Mouse (Mus musculus): Measurements from ENCODE around the gene Scg5. TPM values are rescaled to one million over a fixed set of nuclear protein-coding genes. Genes with fewer than 3 reads are reported as not detected.

Gene Scg5
- polyA plus RNA-seq, 1 experiment from 2014 or later: 0.30 TPM

- H3K9me3 ChIP-seq (ENCODE audit: low read depth, low read length): no peaks in the 10 kb centered on the region
- ATAC-seq (ENCODE audit: insufficient read depth): no peak
- H3K4me2 ChIP-seq: no peak overlapping the region
- 0% methylated on average over 2 of the region's 2 CpGs for WGBS
- DNase-seq: peak; percentile 81
- H3K27ac ChIP-seq (ENCODE audit: low read depth): no peak overlapping the region
- H3K4me1 ChIP-seq (ENCODE audit: insufficient read depth): no peaks in the 10 kb centered on the region
- no peak overlapping the region for H3K9ac ChIP-seq
- peak; percentile 86 for TF ChIP-seq CTCF (IDR thresholded peaks at IDR 0.05; ENCODE audit: low read depth)
- H3K27me3 ChIP-seq (ENCODE audit: insufficient read depth, low read length): no peaks in the 10 kb centered on the region
- no peak overlapping the region for H3K4me3 ChIP-seq (ENCODE audit: low read depth, low read length)
- no peaks in the 10 kb centered on the region for H3K36me3 ChIP-seq (ENCODE audit: insufficient read depth)
These were observed 5.0 kb downstream of the Scg5 start for GRCm38 (mm10) chr2:113823909-113824308.

DNA sequence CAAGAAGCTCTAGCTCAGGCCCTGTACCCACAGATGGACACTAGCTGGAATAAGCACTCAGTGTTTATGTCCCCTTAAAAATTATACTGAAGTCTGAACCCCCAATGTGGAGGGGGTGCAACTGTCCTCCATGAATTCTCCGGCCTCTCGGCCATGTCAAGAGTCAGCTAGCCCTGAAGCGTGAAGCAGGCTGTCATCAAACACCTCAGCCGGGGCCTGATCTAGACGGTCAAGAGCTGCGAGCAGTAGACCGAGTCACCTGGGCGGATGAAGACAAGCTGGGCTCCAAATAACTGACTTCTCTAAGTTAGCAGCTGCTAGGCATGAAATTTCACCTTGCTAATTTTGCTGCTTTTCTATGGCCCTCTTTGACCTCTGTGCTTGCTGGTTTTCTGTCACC is 6.6 kb downstream of the Scg5 start:
- WGBS: 88% methylated on average over 8 of the region's 8 CpGs
- no peak overlapping the region for H3K9ac ChIP-seq
- DNase-seq: no peak
- no peak overlapping the region for H3K4me3 ChIP-seq (ENCODE audit: low read depth, low read length)
- no peaks in the 10 kb centered on the region for H3K36me3 ChIP-seq (ENCODE audit: insufficient read depth)
- H3K27ac ChIP-seq (ENCODE audit: low read depth): no peak overlapping the region
- no peak for ATAC-seq (ENCODE audit: insufficient read depth)
- no peaks in the 10 kb centered on the region for H3K9me3 ChIP-seq (ENCODE audit: low read depth, low read length)
- no peaks in the 10 kb centered on the region for H3K4me1 ChIP-seq (ENCODE audit: insufficient read depth)
- H3K4me2 ChIP-seq: no peak overlapping the region
- TF ChIP-seq CTCF (IDR thresholded peaks at IDR 0.05; ENCODE audit: low read depth): no peak
- no peaks in the 10 kb centered on the region for H3K27me3 ChIP-seq (ENCODE audit: insufficient read depth, low read length)

- DNase-seq (no peak), ATAC-seq (ENCODE audit: insufficient read depth) (no peak)
- Histone ChIP-seq H3K9ac (no peak overlapping the region), H3K4me1 (ENCODE audit: insufficient read depth) (no peaks in the 10 kb centered on the region), H3K27me3 (ENCODE audit: insufficient read depth, low read length) (no peaks in the 10 kb centered on the region), H3K9me3 (ENCODE audit: low read depth, low read length) (no peaks in the 10 kb centered on the region), H3K27ac (ENCODE audit: low read depth) (no peak overlapping the region), H3K4me2 (no peak overlapping the region), H3K36me3 (ENCODE audit: insufficient read depth) (no peaks in the 10 kb centered on the region), H3K4me3 (ENCODE audit: low read depth, low read length) (no peak overlapping the region)
- WGBS: 50% methylated on average over 12 of the region's 12 CpGs
- no peak for TF ChIP-seq CTCF (IDR thresholded peaks at IDR 0.05; ENCODE audit: low read depth)
These were observed 7.7 kb downstream of the Scg5 start for GRCm38 (mm10) chr2:113821176-113821734.

DNA sequence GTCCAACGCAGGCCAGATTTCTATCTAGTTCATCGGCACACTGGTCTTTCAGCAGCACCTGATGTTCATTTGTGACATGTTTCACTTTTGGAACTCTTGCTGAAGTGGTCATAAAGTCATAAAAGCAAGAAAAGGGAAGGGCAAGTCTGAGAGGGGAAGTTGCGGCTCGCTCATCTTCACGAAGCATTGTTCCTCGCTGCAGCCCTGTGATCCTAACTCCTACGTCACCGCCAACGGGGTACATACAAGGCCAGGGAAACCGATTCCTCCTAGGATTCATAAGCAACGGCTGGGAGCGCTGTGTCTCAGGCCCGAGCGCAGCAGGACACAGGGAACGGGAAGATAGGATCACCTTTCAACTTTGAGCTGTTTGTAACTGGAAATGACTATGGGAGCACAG is 8.8 kb downstream of the Scg5 start:
- no peak for DNase-seq
- 85% methylated on average over 15 of the region's 15 CpGs for WGBS
- no peaks in the 10 kb centered on the region for H3K9me3 ChIP-seq (ENCODE audit: low read depth, low read length)

DNA sequence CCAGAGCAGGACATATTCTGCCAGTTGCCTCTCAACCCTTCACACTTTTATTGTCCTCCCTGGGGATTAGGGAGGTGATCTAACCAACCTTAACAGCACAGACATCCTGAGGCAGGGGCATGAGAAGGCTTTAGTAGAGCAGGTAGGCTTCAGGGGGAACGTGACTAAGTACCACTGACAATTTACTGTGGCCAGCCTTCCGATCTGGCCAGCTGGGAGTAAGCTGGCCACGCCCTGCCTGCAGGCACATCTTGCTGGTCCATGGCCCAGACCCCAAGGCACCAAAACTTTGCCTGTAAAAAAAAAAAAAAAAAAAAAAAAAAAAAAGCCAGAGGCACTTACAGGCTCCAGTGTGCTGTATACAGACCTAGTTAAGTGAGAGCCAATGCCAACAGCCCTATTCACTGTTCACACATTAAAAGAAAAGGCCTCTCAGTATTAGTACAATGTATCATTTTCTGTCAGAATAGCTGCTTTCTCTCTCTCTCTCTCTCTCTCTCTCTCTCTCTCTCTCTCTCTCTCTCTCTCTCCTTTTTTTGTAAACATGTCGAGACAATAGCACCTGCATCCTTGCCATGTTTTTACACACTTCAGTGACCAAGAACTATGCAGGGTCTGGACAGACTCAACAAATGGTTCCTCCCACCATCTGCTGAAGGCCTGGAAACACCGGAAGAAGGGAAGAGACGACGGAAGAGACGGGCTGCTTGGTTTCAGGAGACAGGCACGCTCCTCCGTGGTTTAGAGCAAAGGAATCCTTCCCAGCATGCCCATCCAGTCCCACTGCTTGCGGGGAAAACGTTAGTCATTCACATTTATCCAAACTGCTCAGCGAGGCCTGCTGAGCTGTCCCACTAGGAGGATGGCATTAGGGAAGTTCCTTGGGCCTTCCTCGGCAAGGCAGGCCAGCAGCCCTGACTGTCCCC is 11.0 kb downstream of the Scg5 start:
- Histone ChIP-seq H3K4me3 (ENCODE audit: low read depth, low read length) (no peak overlapping the region), H3K4me1 (ENCODE audit: insufficient read depth) (no peaks in the 10 kb centered on the region), H3K9ac (no peak overlapping the region), H3K27me3 (ENCODE audit: insufficient read depth, low read length) (no peaks in the 10 kb centered on the region), H3K27ac (ENCODE audit: low read depth) (no peak overlapping the region), H3K9me3 (ENCODE audit: low read depth, low read length) (no peaks in the 10 kb centered on the region), H3K4me2 (no peak overlapping the region), H3K36me3 (ENCODE audit: insufficient read depth) (no peaks in the 10 kb centered on the region)
- TF ChIP-seq CTCF (IDR thresholded peaks at IDR 0.05; ENCODE audit: low read depth): no peak
- whole genome bisulfite sequencing: 73% methylated on average over 14 of the region's 14 CpGs
- no peak for ATAC-seq (ENCODE audit: insufficient read depth)
- DNase-seq: no peak

More for the DNA sequence above, 8.8 kb downstream of the Scg5 start:
- no peak overlapping the region for H3K9ac ChIP-seq
- no peak for ATAC-seq (ENCODE audit: insufficient read depth)
- H3K36me3 ChIP-seq (ENCODE audit: insufficient read depth): no peaks in the 10 kb centered on the region
- no peaks in the 10 kb centered on the region for H3K27me3 ChIP-seq (ENCODE audit: insufficient read depth, low read length)
- no peak overlapping the region for H3K27ac ChIP-seq (ENCODE audit: low read depth)
- H3K4me3 ChIP-seq (ENCODE audit: low read depth, low read length): no peak overlapping the region
- no peak overlapping the region for H3K4me2 ChIP-seq
- no peak for TF ChIP-seq CTCF (IDR thresholded peaks at IDR 0.05; ENCODE audit: low read depth)
- no peaks in the 10 kb centered on the region for H3K4me1 ChIP-seq (ENCODE audit: insufficient read depth)

- Histone ChIP-seq H3K4me3 (ENCODE audit: low read depth, low read length) (no peak overlapping the region), H3K4me2 (no peak overlapping the region), H3K9ac (no peak overlapping the region), H3K27me3 (ENCODE audit: insufficient read depth, low read length) (no peaks in the 10 kb centered on the region), H3K9me3 (ENCODE audit: low read depth, low read length) (no peaks in the 10 kb centered on the region), H3K27ac (ENCODE audit: low read depth) (no peak overlapping the region), H3K4me1 (ENCODE audit: insufficient read depth) (no peaks in the 10 kb centered on the region), H3K36me3 (ENCODE audit: insufficient read depth) (no peaks in the 10 kb centered on the region)
- TF ChIP-seq CTCF (IDR thresholded peaks at IDR 0.05; ENCODE audit: low read depth): peak; percentile 79
- DNase-seq: peak; percentile 83
- 22% methylated on average over 9 of the region's 9 CpGs for WGBS
- ATAC-seq (ENCODE audit: insufficient read depth): peak; percentile 62; the same call in 1 of the 2 replicates
These were observed 21.3 kb downstream of the Scg5 start for GRCm38 (mm10) chr2:113807640-113808039.

DNA sequence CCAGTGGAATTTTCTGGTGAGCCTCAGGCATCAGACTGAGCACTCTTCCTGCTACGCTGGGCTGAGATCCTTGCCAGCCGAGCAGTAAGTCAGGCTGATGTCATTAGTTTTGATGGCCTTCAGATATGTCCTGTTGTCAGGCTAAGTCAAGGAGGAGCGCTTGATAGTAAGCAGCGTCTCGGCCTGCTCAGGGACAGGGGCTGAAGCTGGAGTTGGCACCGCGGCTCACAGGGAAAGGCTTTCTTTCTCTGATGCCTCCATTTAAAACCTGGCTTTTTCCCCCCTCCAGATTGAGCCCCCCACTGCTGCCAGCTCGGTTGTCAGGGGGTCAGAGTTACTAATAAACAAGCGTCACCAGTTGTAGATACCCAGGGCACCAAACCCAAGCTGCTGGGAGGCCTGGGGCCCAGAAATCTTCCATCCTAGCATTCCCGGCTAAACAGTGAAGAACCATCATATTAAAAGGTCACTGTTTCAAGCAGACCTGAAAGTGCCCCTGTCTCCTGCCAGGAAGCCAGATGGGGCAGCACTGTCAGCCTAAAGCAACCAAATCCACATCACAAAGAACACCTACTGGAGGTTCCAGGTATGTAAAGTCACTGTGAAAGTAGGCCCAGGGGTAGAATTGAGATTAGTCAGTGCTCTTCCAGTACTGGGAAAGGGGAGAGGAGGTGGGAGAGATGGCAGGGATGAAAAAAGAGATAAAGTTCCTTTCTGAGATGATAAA is 21.9 kb downstream of the Scg5 start:
- Histone ChIP-seq H3K27me3 (ENCODE audit: insufficient read depth, low read length) (no peaks in the 10 kb centered on the region), H3K4me1 (ENCODE audit: insufficient read depth) (no peaks in the 10 kb centered on the region), H3K4me2 (no peak overlapping the region), H3K9me3 (ENCODE audit: low read depth, low read length) (no peaks in the 10 kb centered on the region), H3K9ac (no peak overlapping the region), H3K27ac (ENCODE audit: low read depth) (no peak overlapping the region), H3K36me3 (ENCODE audit: insufficient read depth) (no peaks in the 10 kb centered on the region), H3K4me3 (ENCODE audit: low read depth, low read length) (no peak overlapping the region)
- 69% methylated on average over 10 of the region's 10 CpGs for WGBS
- ATAC-seq (ENCODE audit: insufficient read depth) (no peak), DNase-seq (no peak)
- no peak for TF ChIP-seq CTCF (IDR thresholded peaks at IDR 0.05; ENCODE audit: low read depth)
